Mouse (Mus musculus) cortical plate, adult 2 months (tissue): ENCODE measurements around the gene Slc22a17. TPM values are rescaled to one million over a fixed set of nuclear protein-coding genes. Genes with fewer than 3 reads are reported as not detected.

Experiments
- H3K27ac ChIP-seq: fragments of 200-500 bp; 2 replicates; pipeline ENCODE4 v1.5.1; 2012; ENCODE audit warnings: low read length, control low read depth, inconsistent platforms; ENCODE audit not compliant: insufficient read depth
- H3K4me1 ChIP-seq: fragments of 200-500 bp; 2 replicates; pipeline ENCODE4 v1.6.1; 2011; ENCODE audit warnings: low read length; ENCODE audit not compliant: control insufficient read depth, insufficient read depth
- H3K4me3 ChIP-seq: fragments of 200-500 bp; 2 replicates; pipeline ENCODE4 v1.5.1; 2011; ENCODE audit warnings: mild to moderate bottlenecking, low read length, control low read depth; ENCODE audit not compliant: insufficient read depth
- CTCF ChIP-seq: fragments of 200-500 bp; IDR thresholded peaks from 2 replicates; pipeline ENCODE4 v1.5.1; 2011; ENCODE audit warnings: mild to moderate bottlenecking, control low read depth, low read length; ENCODE audit not compliant: insufficient read depth; ENCODE audit errors: extremely low read depth
- POLR2A ChIP-seq: fragments of 200-500 bp; IDR thresholded peaks from 2 replicates; pipeline ENCODE4 v1.6.1; 2011; ENCODE audit warnings: mild to moderate bottlenecking, low read length, control low read depth; ENCODE audit not compliant: insufficient read depth; ENCODE audit errors: extremely low read depth
- polyA plus RNA-seq: library from polyadenylated mRNA; depleted of rRNA; stranded (reverse); fragments of >200 nt; gene quantifications from 2 replicates; pipeline ENCODE4 v1.2.3, GENCODE M21; 2012

Slc22a17 gene
- polyA plus RNA-seq, 1 experiment = 776 TPM

GRCm38 (mm10) chr14:54908682-54909081 is 4.2 kb downstream of the Slc22a17 start:
- H3K27ac ChIP-seq = no peak overlapping the region
- TF ChIP-seq POLR2A = no peak
- TF ChIP-seq CTCF = no peak
- H3K4me1 ChIP-seq = peaks cover 12% of the 10 kb centered on the region
- no peak overlapping the region for H3K4me3 ChIP-seq

GRCm38 (mm10) chr14:54903641-54904040 is 9.3 kb downstream of the Slc22a17 start:
- Histone ChIP-seq H3K27ac (no peak overlapping the region), H3K4me3 (no peak overlapping the region), H3K4me1 (no peaks in the 10 kb centered on the region)
- TF ChIP-seq CTCF (no peak), POLR2A (no peak)

GRCm38 (mm10) chr14:54900383-54900782 is 12.5 kb downstream of the Slc22a17 start:
- TF ChIP-seq CTCF (peak; percentile 61), POLR2A (no peak)
- Histone ChIP-seq H3K4me1 (no peaks in the 10 kb centered on the region), H3K27ac (no peak overlapping the region), H3K4me3 (no peak overlapping the region)

GRCm38 (mm10) chr14:54897445-54897844 is 15.5 kb downstream of the Slc22a17 start:
- H3K4me1 ChIP-seq = no peaks in the 10 kb centered on the region
- TF ChIP-seq CTCF (no peak), POLR2A (no peak)
- no peak overlapping the region for H3K27ac ChIP-seq
- no peak overlapping the region for H3K4me3 ChIP-seq

GRCm38 (mm10) chr14:54894296-54895151 is 18.4 kb downstream of the Slc22a17 start:
- peak overlapping the region; percentile 89 for H3K4me3 ChIP-seq
- no peak overlapping the region for H3K27ac ChIP-seq
- H3K4me1 ChIP-seq = no peaks in the 10 kb centered on the region
- no peak for TF ChIP-seq CTCF
- no peak for TF ChIP-seq POLR2A

GRCm38 (mm10) chr14:54893651-54894181 is 19.2 kb downstream of the Slc22a17 start:
- H3K27ac ChIP-seq = no peak overlapping the region
- peak overlapping the region; percentile 20 for H3K4me3 ChIP-seq
- H3K4me1 ChIP-seq = no peaks in the 10 kb centered on the region
- no peak for TF ChIP-seq CTCF
- TF ChIP-seq POLR2A = peak; percentile 94

GRCm38 (mm10) chr14:54892200-54892599 is 20.7 kb downstream of the Slc22a17 start, which contains the start of gene Pabpn1:
Pabpn1 (plus strand) TSS chr14:54892500.
- no peak within 1 kb of the TSS for H3K27ac ChIP-seq
- TF ChIP-seq CTCF (no peak), POLR2A (no peak)

GRCm38 (mm10) chr14:54885309-54885708 is 27.6 kb downstream of the Slc22a17 start:
- H3K27ac ChIP-seq = no peak overlapping the region
- TF ChIP-seq CTCF (no peak), POLR2A (no peak)
- H3K4me3 ChIP-seq = no peak overlapping the region
- H3K4me1 ChIP-seq = peaks cover 8% of the 10 kb centered on the region

More at GRCm38 (mm10) chr14:54892200-54892599, 20.7 kb downstream of the Slc22a17 start, which contains the start of gene Pabpn1:
- Histone ChIP-seq H3K4me3 (peak within 1 kb of the TSS; percentile 20; the same call in 1 of the 2 replicates), H3K4me1 (no peaks in the 10 kb centered on the region)

- H3K27ac ChIP-seq = peak overlapping the region; percentile 43; the same call in 1 of the 2 replicates
- H3K4me1 ChIP-seq = peaks cover 8% of the 10 kb centered on the region
- peak overlapping the region; percentile 94 for H3K4me3 ChIP-seq
- TF ChIP-seq POLR2A (no peak), CTCF (no peak)
These were observed 28.8 kb downstream of the Slc22a17 start for GRCm38 (mm10) chr14:54884022-54884712.
